Mouse (Mus musculus) hematopoietic stem cell, adult 5-6 weeks (primary cell): ENCODE measurements around the gene Rpl31. TPM values are rescaled to one million over a fixed set of nuclear protein-coding genes. Genes with fewer than 3 reads are reported as not detected.

Experiments used
- total RNA-seq: library from RNA; stranded (forward); fragments of 172-1452, 232-1000 nt; gene quantifications from 2 replicates; pipeline ENCODE4 v1.2.3, GENCODE M21; 2017

The Rpl31 gene
- total RNA-seq, 1 experiment from 2014 or later, result 732 TPM

Other genes starting within 250 kb of the Rpl31 start
- 0.50 and 1.4 TPM in 2 replicates for gene Npas2, start 174.1 kb upstream of the Rpl31 start, total RNA-seq
- gene Tbc1d8, start 110.9 kb downstream of the Rpl31 start, total RNA-seq, result 8.6 and 14.8 TPM in 2 replicates
- gene Cnot11, start 167.2 kb downstream of the Rpl31 start, total RNA-seq, result 35.9 and 46.1 TPM in 2 replicates
- 53.5 and 60.2 TPM in 2 replicates for gene Rnf149, start 209.6 kb downstream of the Rpl31 start, total RNA-seq